Mouse (Mus musculus): ENCODE measurements at regions not wholly inside any gene's neighbourhood (a gene's known extent, or its start where the extent isn't known, plus 50 kb on each side); places are given as distances from the start of the nearest gene placed in this dataset.

- no peak overlapping the region for H3K9ac ChIP-seq (ENCODE audit: low read length)
- DNase-seq (ENCODE audit: low spot score, missing footprints) (peak; percentile 39), ATAC-seq (ENCODE audit: low FRiP score) (no peak)
- no peaks in the 10 kb centered on the region for H3K9me3 ChIP-seq (ENCODE audit: control insufficient read depth, low read length)
- H3K27ac ChIP-seq (ENCODE audit: low read depth, low read length): no peak overlapping the region
- H3K27me3 ChIP-seq (ENCODE audit: control insufficient read depth, insufficient read depth, low read length): no peaks in the 10 kb centered on the region
- H3K36me3 ChIP-seq (ENCODE audit: control insufficient read depth, insufficient read depth, low read length): no peaks in the 10 kb centered on the region
- no peak overlapping the region for H3K4me2 ChIP-seq
- WGBS: 88% methylated on average over 26 of the region's 26 CpGs
- H3K4me1 ChIP-seq (ENCODE audit: control insufficient read depth, insufficient read depth, low read length): no peaks in the 10 kb centered on the region
- H3K4me3 ChIP-seq (ENCODE audit: low read depth, low read length): no peak overlapping the region
Observed at GRCm38 (mm10) chr2:167831076-167832039, 100.5 kb upstream of the Ptpn1 start.

GRCm38 (mm10) chr2:167828258-167828657 is 103.6 kb upstream of the Ptpn1 start:
- Histone ChIP-seq H3K9me3 (ENCODE audit: control insufficient read depth, low read length) (no peaks in the 10 kb centered on the region), H3K4me2 (no peak overlapping the region), H3K27me3 (ENCODE audit: control insufficient read depth, insufficient read depth, low read length) (no peaks in the 10 kb centered on the region), H3K4me3 (ENCODE audit: low read depth, low read length) (no peak overlapping the region), H3K4me1 (ENCODE audit: control insufficient read depth, insufficient read depth, low read length) (no peaks in the 10 kb centered on the region; the same call in 1 of the 2 replicates), H3K36me3 (ENCODE audit: control insufficient read depth, insufficient read depth, low read length) (no peaks in the 10 kb centered on the region), H3K9ac (ENCODE audit: low read length) (no peak overlapping the region), H3K27ac (ENCODE audit: low read depth, low read length) (no peak overlapping the region)
- WGBS: 65% methylated on average over 5 of the region's 5 CpGs
- DNase-seq (ENCODE audit: low spot score, missing footprints) (no peak), ATAC-seq (ENCODE audit: low FRiP score) (no peak)

- Histone ChIP-seq H3K9me3 (ENCODE audit: control insufficient read depth, low read length) (no peaks in the 10 kb centered on the region), H3K4me1 (ENCODE audit: control insufficient read depth, insufficient read depth, low read length) (no peaks in the 10 kb centered on the region; the same call in 1 of the 2 replicates), H3K27ac (ENCODE audit: low read depth, low read length) (no peak overlapping the region), H3K4me2 (no peak overlapping the region), H3K9ac (ENCODE audit: low read length) (no peak overlapping the region), H3K36me3 (ENCODE audit: control insufficient read depth, insufficient read depth, low read length) (no peaks in the 10 kb centered on the region), H3K4me3 (ENCODE audit: low read depth, low read length) (no peak overlapping the region), H3K27me3 (ENCODE audit: control insufficient read depth, insufficient read depth, low read length) (no peaks in the 10 kb centered on the region)
- ATAC-seq (ENCODE audit: low FRiP score): no peak
- DNase-seq (ENCODE audit: low spot score, missing footprints): no peak
- 61% methylated on average over 12 of the region's 12 CpGs for WGBS
Observed at GRCm38 (mm10) chr2:167826922-167827703, 104.7 kb upstream of the Ptpn1 start.

GRCm38 (mm10) chr2:167823513-167823912 is 108.3 kb upstream of the Ptpn1 start:
- Histone ChIP-seq H3K4me3 (ENCODE audit: low read depth, low read length) (no peak overlapping the region), H3K36me3 (ENCODE audit: control insufficient read depth, insufficient read depth, low read length) (no peaks in the 10 kb centered on the region), H3K27ac (ENCODE audit: low read depth, low read length) (no peak overlapping the region; the same call in 1 of the 2 replicates), H3K27me3 (ENCODE audit: control insufficient read depth, insufficient read depth, low read length) (no peaks in the 10 kb centered on the region), H3K4me2 (no peak overlapping the region), H3K9me3 (ENCODE audit: control insufficient read depth, low read length) (no peaks in the 10 kb centered on the region), H3K4me1 (ENCODE audit: control insufficient read depth, insufficient read depth, low read length) (no peaks in the 10 kb centered on the region; the same call in 1 of the 2 replicates), H3K9ac (ENCODE audit: low read length) (0 out of 2 replicates have a peak overlapping the region, but pooled peaks have one; percentile 7)
- DNase-seq (ENCODE audit: low spot score, missing footprints): peak; percentile 88
- 50% methylated on average over 9 of the region's 9 CpGs for WGBS
- ATAC-seq (ENCODE audit: low FRiP score): no peak

GRCm38 (mm10) chr2:167823044-167823443 is 108.8 kb upstream of the Ptpn1 start:
- DNase-seq (ENCODE audit: low spot score, missing footprints): no peak
- Histone ChIP-seq H3K27ac (ENCODE audit: low read depth, low read length) (no peak overlapping the region), H3K9me3 (ENCODE audit: control insufficient read depth, low read length) (no peaks in the 10 kb centered on the region), H3K9ac (ENCODE audit: low read length) (no peak overlapping the region), H3K36me3 (ENCODE audit: control insufficient read depth, insufficient read depth, low read length) (no peaks in the 10 kb centered on the region), H3K4me2 (no peak overlapping the region), H3K4me1 (ENCODE audit: control insufficient read depth, insufficient read depth, low read length) (no peaks in the 10 kb centered on the region; the same call in 1 of the 2 replicates), H3K27me3 (ENCODE audit: control insufficient read depth, insufficient read depth, low read length) (no peaks in the 10 kb centered on the region), H3K4me3 (ENCODE audit: low read depth, low read length) (no peak overlapping the region)
- 90% methylated on average over 3 of the region's 3 CpGs for WGBS
- no peak for ATAC-seq (ENCODE audit: low FRiP score)

- H3K27ac ChIP-seq (ENCODE audit: low read depth, low read length): no peak overlapping the region
- no peak overlapping the region for H3K4me3 ChIP-seq (ENCODE audit: low read depth, low read length)
- no peaks in the 10 kb centered on the region; the same call in 1 of the 2 replicates for H3K4me1 ChIP-seq (ENCODE audit: control insufficient read depth, insufficient read depth, low read length)
- no peaks in the 10 kb centered on the region for H3K36me3 ChIP-seq (ENCODE audit: control insufficient read depth, insufficient read depth, low read length)
- no peak for ATAC-seq (ENCODE audit: low FRiP score)
- no peak overlapping the region for H3K9ac ChIP-seq (ENCODE audit: low read length)
- H3K4me2 ChIP-seq: no peak overlapping the region
- 81% methylated on average over 6 of the region's 6 CpGs for WGBS
- H3K27me3 ChIP-seq (ENCODE audit: control insufficient read depth, insufficient read depth, low read length): no peaks in the 10 kb centered on the region
- no peaks in the 10 kb centered on the region for H3K9me3 ChIP-seq (ENCODE audit: control insufficient read depth, low read length)
- DNase-seq (ENCODE audit: low spot score, missing footprints): no peak
Observed at GRCm38 (mm10) chr2:167821186-167821585, 110.7 kb upstream of the Ptpn1 start.

GRCm38 (mm10) chr2:167818799-167819198 is 113.1 kb upstream of the Ptpn1 start:
- ATAC-seq (ENCODE audit: low FRiP score) (no peak), DNase-seq (ENCODE audit: low spot score, missing footprints) (no peak)
- Histone ChIP-seq H3K27ac (ENCODE audit: low read depth, low read length) (no peak overlapping the region), H3K4me3 (ENCODE audit: low read depth, low read length) (no peak overlapping the region), H3K4me1 (ENCODE audit: control insufficient read depth, insufficient read depth, low read length) (no peaks in the 10 kb centered on the region), H3K36me3 (ENCODE audit: control insufficient read depth, insufficient read depth, low read length) (no peaks in the 10 kb centered on the region), H3K4me2 (no peak overlapping the region), H3K27me3 (ENCODE audit: control insufficient read depth, insufficient read depth, low read length) (no peaks in the 10 kb centered on the region), H3K9me3 (ENCODE audit: control insufficient read depth, low read length) (no peaks in the 10 kb centered on the region), H3K9ac (ENCODE audit: low read length) (no peak overlapping the region)
- 82% methylated on average over 10 of the region's 10 CpGs for WGBS

GRCm38 (mm10) chr2:167817030-167817429 is 114.8 kb upstream of the Ptpn1 start:
- Histone ChIP-seq H3K4me1 (ENCODE audit: control insufficient read depth, insufficient read depth, low read length) (no peaks in the 10 kb centered on the region), H3K4me2 (no peak overlapping the region), H3K9ac (ENCODE audit: low read length) (no peak overlapping the region), H3K27me3 (ENCODE audit: control insufficient read depth, insufficient read depth, low read length) (no peaks in the 10 kb centered on the region), H3K36me3 (ENCODE audit: control insufficient read depth, insufficient read depth, low read length) (no peaks in the 10 kb centered on the region), H3K9me3 (ENCODE audit: control insufficient read depth, low read length) (no peaks in the 10 kb centered on the region), H3K27ac (ENCODE audit: low read depth, low read length) (no peak overlapping the region), H3K4me3 (ENCODE audit: low read depth, low read length) (no peak overlapping the region)
- 83% methylated on average over 9 of the region's 9 CpGs for whole genome bisulfite sequencing
- ATAC-seq (ENCODE audit: low FRiP score) (no peak), DNase-seq (ENCODE audit: low spot score, missing footprints) (no peak)

GRCm38 (mm10) chr2:167815123-167815522 is 116.7 kb upstream of the Ptpn1 start:
- Histone ChIP-seq H3K4me3 (ENCODE audit: low read depth, low read length) (no peak overlapping the region), H3K9ac (ENCODE audit: low read length) (no peak overlapping the region), H3K36me3 (ENCODE audit: control insufficient read depth, insufficient read depth, low read length) (no peaks in the 10 kb centered on the region), H3K4me2 (no peak overlapping the region), H3K4me1 (ENCODE audit: control insufficient read depth, insufficient read depth, low read length) (no peaks in the 10 kb centered on the region), H3K27ac (ENCODE audit: low read depth, low read length) (no peak overlapping the region), H3K9me3 (ENCODE audit: control insufficient read depth, low read length) (no peaks in the 10 kb centered on the region), H3K27me3 (ENCODE audit: control insufficient read depth, insufficient read depth, low read length) (no peaks in the 10 kb centered on the region)
- no peak for ATAC-seq (ENCODE audit: low FRiP score)
- no peak for DNase-seq (ENCODE audit: low spot score, missing footprints)
- WGBS: 86% methylated on average over 10 of the region's 10 CpGs

All from midbrain, embryonic 11.5 days (tissue).